Mouse (Mus musculus) erythroid progenitor cell, adult 5-6 weeks (primary cell): ENCODE data around the gene Ly6g6c. TPM values are rescaled to one million over a fixed set of nuclear protein-coding genes. Genes with fewer than 3 reads are reported as not detected.
A peak's percentile ranks its signal among the peaks of the same experiment; 100 is the strongest.

Source experiments
- ATAC-seq: replicated peaks from 2 replicates; pipeline ENCODE4 v1.8.0; 2016; ENCODE audit warnings: moderate number of reproducible peaks, mild to moderate bottlenecking, moderate TSS enrichment, inconsistent platforms; ENCODE audit not compliant: poor library complexity, low FRiP score, severe bottlenecking
- total RNA-seq, 2 experiments: library from RNA; stranded (forward) in 1 of 2; stranded (reverse) in 1 of 2; fragments of 150-400 nt in 1 of 2; fragments of 186-747, 209-891 nt in 1 of 2; gene quantifications; 2 replicates each; pipeline versions ENCODE4 v1.2.3 to v1.2.4; 2015 to 2017; ENCODE audit warnings: low replicate concordance in 2 of 2

The Ly6g6c gene
- total RNA-seq, 2 experiments from 2014 or later, result not detected

DNA sequence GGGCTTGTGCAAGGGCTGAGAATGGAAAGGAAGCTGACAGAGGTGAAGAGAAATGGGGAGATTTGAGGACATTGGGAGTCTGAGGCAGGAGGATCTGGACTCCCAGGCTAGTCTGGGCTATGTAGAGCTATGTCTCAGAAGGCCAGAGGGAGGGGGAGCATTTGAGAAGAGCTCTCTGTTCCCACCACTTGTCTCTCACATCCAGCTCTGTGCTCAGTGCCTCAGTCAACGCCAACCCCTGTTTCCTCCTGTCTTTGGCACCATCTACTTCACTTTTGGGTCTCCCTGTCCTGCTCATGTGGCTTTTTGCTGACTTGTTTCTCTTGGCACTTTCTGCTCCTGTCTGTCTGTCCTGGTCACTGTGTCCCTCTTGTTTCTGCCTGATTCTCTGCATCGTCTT, 12.1 kb downstream of the Ly6g6c start:
- ATAC-seq, result no peak

DNA sequence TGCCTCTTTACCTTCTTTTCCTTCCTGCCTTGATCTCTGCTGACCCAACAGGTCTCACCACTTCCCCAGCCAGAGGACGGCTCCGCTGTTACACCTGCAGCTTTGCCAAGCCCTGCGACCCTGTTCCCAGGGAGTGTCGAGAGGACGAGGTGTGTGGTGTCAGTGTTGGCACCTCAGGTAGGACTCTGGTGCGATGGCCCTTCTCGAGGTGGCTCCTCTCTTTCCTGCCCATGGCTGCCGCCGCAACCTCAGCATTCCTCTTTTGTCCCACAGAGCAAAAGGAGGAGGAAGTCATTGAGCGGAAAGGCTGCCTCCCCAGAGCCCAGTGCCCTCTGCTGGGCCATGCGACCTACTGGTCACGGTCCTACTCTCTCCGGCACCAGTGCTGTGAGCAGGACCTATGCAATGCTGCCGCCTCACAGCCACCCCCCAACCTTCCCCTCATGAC, 12.6 kb downstream of the Ly6g6c start, which contains the start of gene Ly6g6d:
Gene Ly6g6d, minus strand, starts transcription at position 280 of the 448 bp plus-strand sequence.
- ATAC-seq, result no peak

- ATAC-seq, result peak; percentile 92
Measured at GRCm38 (mm10) chr17:35079778-35080177, 14.6 kb downstream of the Ly6g6c start.

GRCm38 (mm10) chr17:35080248-35080647, 15.1 kb downstream of the Ly6g6c start:
- ATAC-seq, result peak; percentile 66

DNA sequence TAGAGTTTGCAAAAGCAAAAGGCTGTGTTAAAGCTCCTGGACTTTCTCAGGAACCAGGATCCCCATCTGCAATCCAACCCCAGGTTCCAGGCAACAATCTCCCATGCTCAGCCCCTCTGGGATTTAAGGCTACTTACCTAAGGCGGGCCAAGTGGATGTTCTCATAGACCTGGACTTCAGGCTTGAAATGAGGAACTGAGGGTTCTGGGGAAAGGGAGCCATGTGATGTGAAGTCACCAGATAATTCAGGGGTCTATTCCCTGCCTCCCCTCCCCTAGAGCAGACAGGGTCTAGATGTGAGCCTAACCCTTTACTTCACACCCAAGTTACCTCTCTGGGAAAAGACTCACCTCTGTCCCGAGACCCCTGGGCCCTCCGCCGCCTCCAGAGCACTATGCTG, 15.5 kb downstream of the Ly6g6c start:
- no peak for ATAC-seq

- no peak for ATAC-seq
Measured at GRCm38 (mm10) chr17:35082841-35083576, 17.8 kb downstream of the Ly6g6c start.

DNA sequence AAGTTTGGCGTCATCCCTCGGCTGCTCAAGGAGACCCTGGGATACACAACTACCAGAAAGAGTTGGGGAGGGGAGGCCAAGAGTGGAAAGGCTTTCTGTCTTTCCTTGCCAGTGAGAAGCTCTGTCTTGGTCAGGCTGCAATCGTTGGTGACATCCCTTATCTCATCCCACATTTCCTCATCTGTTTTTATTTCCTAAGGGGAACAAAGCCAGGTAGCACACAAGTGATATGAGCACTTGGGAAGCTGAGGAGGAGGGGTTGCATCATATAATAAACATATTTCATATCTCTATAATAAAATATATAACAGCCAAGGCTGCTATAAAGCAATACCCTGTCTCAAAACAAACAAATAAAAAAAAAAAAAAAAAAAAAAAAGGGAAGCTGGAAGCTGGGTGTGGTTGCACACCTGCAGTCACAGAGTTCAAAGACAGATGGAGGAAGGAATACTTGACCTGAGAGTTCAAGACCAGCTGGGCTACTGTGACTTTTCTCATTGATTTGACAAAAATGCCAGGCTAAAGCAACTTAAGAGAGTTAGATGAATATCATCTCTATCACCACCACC, 18.8 kb downstream of the Ly6g6c start:
- ATAC-seq, result no peak

DNA sequence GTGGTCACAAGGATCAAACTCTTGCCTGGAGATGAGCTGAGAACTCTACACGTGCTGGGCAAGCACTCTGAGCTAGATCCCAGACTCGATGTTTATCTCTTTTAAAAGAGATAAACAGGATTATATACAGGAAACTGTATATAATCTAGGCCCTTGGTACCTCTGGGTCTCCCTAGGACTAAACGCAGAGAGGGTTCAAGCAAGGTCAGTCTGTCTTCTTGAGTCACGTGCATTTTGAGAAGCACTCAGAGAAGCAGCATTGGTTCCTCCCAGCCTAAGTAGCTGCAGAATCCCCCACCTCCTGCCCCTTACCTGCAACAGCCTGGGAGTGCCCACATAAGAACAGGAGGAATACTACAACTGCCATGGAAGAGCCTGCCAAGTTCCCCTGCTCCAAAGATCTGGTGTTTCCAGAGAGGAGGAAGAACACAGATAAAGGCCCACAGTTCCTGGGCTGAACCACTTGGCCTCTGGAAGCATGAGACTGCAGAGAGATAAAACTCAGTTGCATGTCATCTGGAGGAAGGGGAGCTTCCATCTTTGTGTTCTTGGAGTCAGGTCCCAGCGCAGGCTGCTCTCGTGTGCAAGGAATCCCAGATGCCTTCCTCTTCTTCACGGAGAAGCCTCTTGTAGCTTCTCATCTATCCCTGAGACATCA, 20.1 kb downstream of the Ly6g6c start, which contains the start of gene Ly6g6f:
Gene Ly6g6f, minus strand, starts transcription at position 403 of the 658 bp plus-strand sequence.
- no peak for ATAC-seq

- ATAC-seq, result no peak
Measured at GRCm38 (mm10) chr17:35088151-35088550, 23.0 kb downstream of the Ly6g6c start.

GRCm38 (mm10) chr17:35088825-35089644, 23.8 kb downstream of the Ly6g6c start, which contains the start of gene Abhd16a:
Gene Abhd16a (plus strand): TSS chr17:35089263.
- ATAC-seq, result peak; percentile 92

- ATAC-seq, result peak; percentile 81
Measured at GRCm38 (mm10) chr17:35090166-35090932, 25.2 kb downstream of the Ly6g6c start.

DNA sequence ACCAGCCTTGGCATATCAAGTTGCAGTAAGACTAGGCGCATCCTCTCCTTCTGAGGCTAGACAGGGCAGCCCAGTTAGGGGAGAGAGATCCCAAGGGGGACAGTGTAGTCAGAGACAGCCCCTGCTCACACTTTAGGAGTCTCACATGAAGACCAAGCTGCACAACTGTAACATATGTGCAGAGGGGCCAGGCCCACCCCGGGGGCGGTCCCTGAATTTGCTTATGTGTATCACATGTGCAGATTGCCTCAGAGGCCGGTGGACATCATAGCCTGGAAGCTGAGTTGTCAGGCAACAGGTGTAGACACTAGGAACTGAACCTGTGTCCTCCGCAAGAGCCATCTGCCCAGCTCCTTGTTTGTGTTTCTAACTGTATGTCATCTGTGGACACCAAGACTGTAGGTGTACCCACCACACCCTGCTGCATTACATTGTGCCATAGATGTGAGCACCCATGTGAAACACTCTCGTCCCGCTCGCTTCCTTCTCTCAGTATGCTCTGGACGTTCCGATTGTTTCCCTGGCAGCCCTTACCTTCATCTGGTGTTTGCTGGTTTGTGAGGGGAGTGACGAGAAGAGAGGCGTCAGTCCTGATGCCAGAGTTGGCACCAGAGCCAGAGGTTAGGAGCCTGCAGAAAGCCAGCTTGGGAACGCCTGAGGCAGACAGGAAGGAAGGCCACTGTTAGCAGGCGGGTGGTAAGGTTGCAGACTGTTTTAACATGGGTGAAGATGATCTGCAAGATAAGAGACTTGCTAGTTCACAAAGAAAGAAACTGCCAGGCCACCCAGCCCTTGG, 27.4 kb downstream of the Ly6g6c start:
- no peak for ATAC-seq

- no peak for ATAC-seq
Measured at GRCm38 (mm10) chr17:35094475-35095365, 29.5 kb downstream of the Ly6g6c start.

GRCm38 (mm10) chr17:35096597-35096996, 31.4 kb downstream of the Ly6g6c start:
- ATAC-seq, result no peak

DNA sequence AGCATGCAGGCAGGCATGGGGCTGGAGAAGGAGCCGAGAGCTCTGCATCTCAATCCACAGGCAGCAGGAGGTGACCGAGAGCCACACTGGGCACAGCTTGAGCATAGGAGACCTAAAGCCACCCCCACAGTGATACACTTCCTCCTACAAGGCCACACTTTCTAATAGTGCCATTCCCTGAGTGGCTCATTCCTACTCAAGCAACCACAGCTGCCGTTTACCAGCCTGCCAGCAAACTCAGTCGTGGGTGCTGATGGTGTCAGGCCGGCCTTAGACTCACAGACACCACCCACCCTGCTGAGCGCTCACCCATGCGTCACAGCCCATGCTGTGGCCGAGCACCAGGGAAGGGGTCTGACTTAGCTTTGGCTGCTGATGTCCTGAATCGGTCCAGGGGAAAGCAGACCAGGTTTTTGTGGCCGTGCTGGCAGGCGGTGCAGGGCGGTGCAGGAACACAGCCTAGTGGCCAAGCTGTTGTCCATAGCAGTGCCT, 32.0 kb downstream of the Ly6g6c start:
- no peak for ATAC-seq

- no peak for ATAC-seq
Measured at GRCm38 (mm10) chr17:35100196-35100765, 35.1 kb downstream of the Ly6g6c start.

DNA sequence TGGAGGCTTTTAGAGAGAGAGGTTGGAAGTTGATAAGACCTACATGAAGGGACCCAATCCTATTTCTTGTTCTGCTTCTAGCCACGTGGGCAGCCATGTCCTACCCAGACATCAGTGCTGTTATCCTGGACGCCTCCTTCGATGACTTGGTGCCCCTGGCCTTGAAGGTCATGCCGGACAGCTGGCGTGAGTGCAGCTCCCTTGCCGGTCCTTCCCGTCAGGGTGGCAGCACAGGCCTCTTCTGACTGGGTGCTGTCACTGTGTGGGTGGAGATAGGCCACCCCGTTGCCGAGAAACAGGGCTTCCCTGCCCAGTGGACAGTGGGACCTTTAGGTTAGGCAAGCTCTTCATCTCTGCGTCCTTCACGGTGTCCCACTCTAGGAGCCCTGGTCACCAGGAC, 36.0 kb downstream of the Ly6g6c start:
- no peak for ATAC-seq
